Mouse (Mus musculus) lung, embryonic 14.5 days (tissue): ENCODE measurements around the gene Golm1. TPM values are rescaled to one million over a fixed set of nuclear protein-coding genes. Genes with fewer than 3 reads are reported as not detected.

Experiments used
- ATAC-seq: fragments of 200-750 bp; cut with Nextera tagmentation; 2 replicates; pipeline ENCODE4 v1.8.0; 2017; ENCODE audit warnings: mild to moderate bottlenecking, moderate TSS enrichment, moderate library complexity; ENCODE audit not compliant: insufficient read depth
- DNase-seq: peaks from one replicate; pipeline ENCODE4 v3.0.0-alpha.2; 2015
- H3K27ac ChIP-seq: fragments of 300-500 bp; sonication (generic); 2 replicates; pipeline ENCODE4 v1.5.1; 2014; ENCODE audit warnings: low read depth, mild to moderate bottlenecking, moderate library complexity
- H3K27me3 ChIP-seq: fragments of 300-500 bp; sonication (generic); 2 replicates; pipeline ENCODE4 v1.6.1; 2014; ENCODE audit warnings: low read length, control low read depth; ENCODE audit not compliant: insufficient read depth
- H3K36me3 ChIP-seq: fragments of 300-500 bp; sonication (generic); 2 replicates; pipeline ENCODE4 v1.6.1; 2014; ENCODE audit warnings: control low read depth; ENCODE audit not compliant: insufficient read depth
- H3K4me1 ChIP-seq: fragments of 300-500 bp; sonication (generic); 2 replicates; pipeline ENCODE4 v1.6.1; 2014; ENCODE audit warnings: antibody characterized with exemption, control low read depth; ENCODE audit not compliant: insufficient read depth
- H3K4me2 ChIP-seq: fragments of 300-500 bp; sonication (generic); 2 replicates; pipeline ENCODE4 v1.6.1; 2014; ENCODE audit warnings: mild to moderate bottlenecking
- H3K4me3 ChIP-seq: fragments of 300-500 bp; sonication (generic); 2 replicates; pipeline ENCODE4 v1.5.1; 2014; ENCODE audit warnings: low read depth, low read length
- H3K9ac ChIP-seq: fragments of 300-500 bp; sonication (generic); 2 replicates; pipeline ENCODE4 v1.6.1; 2014
- H3K9me3 ChIP-seq: fragments of 300-500 bp; sonication (generic); 2 replicates; pipeline ENCODE4 v1.6.1; 2016; ENCODE audit warnings: low read depth, low read length, control low read depth
- CTCF ChIP-seq: IDR thresholded peaks from 2 replicates; pipeline ENCODE4 v1.5.1; 2016; ENCODE audit warnings: antibody characterized with exemption, low read depth
- whole genome bisulfite sequencing: fragments of 180-500 bp; shearing (Covaris S2); extraction: QIAGEN DNeasy Blood & Tissue Kit; methylation state at CpG from one replicate; pipeline ENCODE4 v1.1.7; 2014; 5-methylcytosine and 5-hydroxymethylcytosine counted together
- polyA plus RNA-seq: library from polyadenylated mRNA; unstranded; fragments of >200 nt; fragmentation: Nextera tagmentation; extraction: Ambion mirVana; gene quantifications from 2 replicates; pipeline ENCODE4 v1.2.1, GENCODE M21; 2014

Gene Golm1
- polyA plus RNA-seq, 1 experiment from 2014 or later: 39.2 TPM

GRCm38 (mm10) chr13:59668501-59669093 is 7.0 kb downstream of the Golm1 start:
- DNase-seq (no peak), ATAC-seq (peak; percentile 47; the same call in 1 of the 2 replicates)
- no peaks in the 10 kb centered on the region for H3K9me3 ChIP-seq
- peak overlapping the region; percentile 42 for H3K27ac ChIP-seq
- 28% methylated on average over 11 of the region's 11 CpGs for WGBS
- no peak overlapping the region for H3K9ac ChIP-seq
- no peaks in the 10 kb centered on the region for H3K27me3 ChIP-seq
- no peak for TF ChIP-seq CTCF
- no peaks in the 10 kb centered on the region for H3K4me1 ChIP-seq
- peak overlapping the region; percentile 5; the same call in 1 of the 2 replicates for H3K4me2 ChIP-seq
- H3K4me3 ChIP-seq: no peak overlapping the region
- 0 out of 2 replicates have a peak, but pooled peaks cover 8% of the 10 kb centered on the region for H3K36me3 ChIP-seq

- no peaks in the 10 kb centered on the region for H3K9me3 ChIP-seq
- H3K9ac ChIP-seq: no peak overlapping the region
- TF ChIP-seq CTCF: no peak
- H3K27ac ChIP-seq: no peak overlapping the region
- H3K4me3 ChIP-seq: no peak overlapping the region
- 88% methylated on average over 5 of the region's 5 CpGs for WGBS
- no peaks in the 10 kb centered on the region for H3K27me3 ChIP-seq
- DNase-seq (no peak), ATAC-seq (no peak)
- peaks cover 14% of the 10 kb centered on the region; the same call in 1 of the 2 replicates for H3K36me3 ChIP-seq
- no peaks in the 10 kb centered on the region for H3K4me1 ChIP-seq
- no peak overlapping the region for H3K4me2 ChIP-seq
Measured at GRCm38 (mm10) chr13:59667763-59668162, 7.8 kb downstream of the Golm1 start.

- no peak for TF ChIP-seq CTCF
- Histone ChIP-seq H3K27ac (no peak overlapping the region), H3K27me3 (no peaks in the 10 kb centered on the region), H3K9me3 (no peaks in the 10 kb centered on the region), H3K9ac (no peak overlapping the region), H3K4me1 (no peaks in the 10 kb centered on the region), H3K36me3 (peaks cover 16% of the 10 kb centered on the region; the same call in 1 of the 2 replicates), H3K4me2 (no peak overlapping the region), H3K4me3 (no peak overlapping the region)
- WGBS: 86% methylated on average over 19 of the region's 19 CpGs
- ATAC-seq (no peak), DNase-seq (no peak)
Measured at GRCm38 (mm10) chr13:59663939-59664712, 11.5 kb downstream of the Golm1 start.

- no peak for TF ChIP-seq CTCF
- Histone ChIP-seq H3K27me3 (no peaks in the 10 kb centered on the region), H3K36me3 (peaks cover 14% of the 10 kb centered on the region; the same call in 1 of the 2 replicates), H3K9ac (no peak overlapping the region), H3K4me1 (no peaks in the 10 kb centered on the region), H3K4me2 (no peak overlapping the region), H3K27ac (no peak overlapping the region), H3K4me3 (no peak overlapping the region), H3K9me3 (no peaks in the 10 kb centered on the region)
- DNase-seq (no peak), ATAC-seq (no peak)
- 96% methylated on average over 12 of the region's 12 CpGs for WGBS
Measured at GRCm38 (mm10) chr13:59661966-59662365, 13.6 kb downstream of the Golm1 start.

- TF ChIP-seq CTCF: no peak
- H3K9ac ChIP-seq: no peak overlapping the region
- no peak overlapping the region for H3K4me2 ChIP-seq
- H3K9me3 ChIP-seq: no peaks in the 10 kb centered on the region
- ATAC-seq: no peak
- peaks cover 13% of the 10 kb centered on the region; the same call in 1 of the 2 replicates for H3K36me3 ChIP-seq
- no peaks in the 10 kb centered on the region for H3K4me1 ChIP-seq
- DNase-seq: no peak
- WGBS: 79% methylated on average over 8 of the region's 8 CpGs
- H3K27me3 ChIP-seq: no peaks in the 10 kb centered on the region
- H3K27ac ChIP-seq: no peak overlapping the region
- no peak overlapping the region for H3K4me3 ChIP-seq
Measured at GRCm38 (mm10) chr13:59661387-59661786, 14.2 kb downstream of the Golm1 start.

- ATAC-seq: no peak
- no peaks in the 10 kb centered on the region for H3K9me3 ChIP-seq
- no peaks in the 10 kb centered on the region for H3K27me3 ChIP-seq
- H3K36me3 ChIP-seq: peaks cover 13% of the 10 kb centered on the region; the same call in 1 of the 2 replicates
- H3K9ac ChIP-seq: no peak overlapping the region
- 91% methylated on average over 3 of the region's 3 CpGs for WGBS
- no peaks in the 10 kb centered on the region for H3K4me1 ChIP-seq
- H3K4me2 ChIP-seq: no peak overlapping the region
- H3K4me3 ChIP-seq: no peak overlapping the region
- no peak for DNase-seq
- H3K27ac ChIP-seq: no peak overlapping the region
- no peak for TF ChIP-seq CTCF
Measured at GRCm38 (mm10) chr13:59660371-59660770, 15.2 kb downstream of the Golm1 start.

- Histone ChIP-seq H3K36me3 (peaks cover 2% of the 10 kb centered on the region; the same call in 1 of the 2 replicates), H3K4me2 (no peak overlapping the region), H3K4me1 (no peaks in the 10 kb centered on the region), H3K4me3 (no peak overlapping the region), H3K9ac (no peak overlapping the region), H3K9me3 (no peaks in the 10 kb centered on the region), H3K27ac (no peak overlapping the region), H3K27me3 (no peaks in the 10 kb centered on the region)
- TF ChIP-seq CTCF: no peak
- 79% methylated on average over 5 of the region's 5 CpGs for whole genome bisulfite sequencing
- ATAC-seq: no peak
- DNase-seq: no peak
Measured at GRCm38 (mm10) chr13:59657781-59658180, 17.8 kb downstream of the Golm1 start.
